Mouse (Mus musculus) cerebellum, postnatal 14 days (tissue): ENCODE data around the gene Ubtf.
"Not testable (repeated sequence)": the region's sequence is repeated elsewhere in the genome, so short reads cannot be mapped to it uniquely, and the experiment has no call there.

Experiments used
- DNase-seq, 2 experiments: peaks; one replicate each; pipeline ENCODE4 v3.0.0; 2021; ENCODE audit warnings: mixed read lengths in 2 of 2

Ubtf gene

DNA sequence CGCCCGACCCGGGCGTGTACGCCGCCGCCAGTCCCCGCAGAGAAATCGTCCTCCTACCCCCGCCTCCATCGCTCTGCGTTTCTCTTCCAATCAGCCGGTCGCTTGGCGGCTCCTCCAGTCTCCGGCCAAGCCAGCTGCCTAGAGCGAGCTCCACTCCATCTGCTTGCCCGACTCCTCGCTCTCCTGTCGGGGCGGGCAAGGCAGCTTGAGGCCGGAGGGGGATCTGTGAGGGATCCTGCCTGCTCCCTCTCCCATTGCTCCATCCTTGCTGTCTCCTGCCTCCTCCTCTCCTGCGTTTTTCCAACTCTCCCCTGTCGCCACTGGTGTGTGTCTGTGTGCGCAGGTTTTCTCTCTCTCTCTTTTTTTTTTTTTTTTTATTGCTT, at the start of gene Ubtf:
Gene Ubtf, minus strand, starts transcription at position 333 of the 383 bp plus-strand sequence.
- DNase-seq: peak; percentile 96

DNA sequence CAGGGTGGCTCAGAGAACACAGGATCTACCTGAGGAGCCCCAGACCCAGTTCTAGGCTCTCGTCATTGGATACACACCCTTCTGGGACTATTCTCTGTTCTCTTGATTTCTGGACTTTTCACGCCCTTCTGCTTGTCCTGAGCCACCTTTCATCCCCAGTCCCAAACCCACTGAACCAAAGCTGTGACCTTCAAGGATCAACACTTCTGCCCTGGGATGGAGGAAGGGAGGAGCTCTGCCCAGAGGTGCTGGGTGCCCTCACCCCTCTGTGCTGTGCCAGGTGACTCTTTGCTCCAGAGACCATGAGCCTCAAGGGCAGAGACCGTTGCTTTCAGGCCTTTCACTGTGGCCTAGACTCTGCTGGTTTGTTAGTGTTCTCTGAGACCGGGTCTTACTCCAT, 49.7 kb upstream of the Ubtf start:
- DNase-seq: no peak

DNA sequence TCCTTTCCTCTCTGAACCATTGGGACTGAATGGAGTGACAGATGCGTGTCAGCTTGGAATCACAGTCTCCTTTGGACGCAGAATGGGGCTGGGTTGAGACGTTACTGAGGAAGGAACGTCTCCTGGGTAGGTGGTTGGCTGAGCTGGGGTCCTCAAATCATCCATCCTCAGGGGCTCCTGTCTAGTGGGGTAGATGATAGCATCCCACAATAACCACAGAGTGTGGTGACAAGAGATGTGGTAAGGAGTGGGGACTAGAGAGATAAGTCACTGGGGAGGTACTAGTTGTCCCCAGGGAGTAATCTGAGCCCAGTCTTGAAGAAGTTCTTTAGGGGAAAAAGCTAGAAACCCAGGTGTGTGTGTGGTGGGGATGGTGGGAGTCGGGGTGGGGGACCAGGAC, 48.8 kb upstream of the Ubtf start:
- no peak for DNase-seq

DNA sequence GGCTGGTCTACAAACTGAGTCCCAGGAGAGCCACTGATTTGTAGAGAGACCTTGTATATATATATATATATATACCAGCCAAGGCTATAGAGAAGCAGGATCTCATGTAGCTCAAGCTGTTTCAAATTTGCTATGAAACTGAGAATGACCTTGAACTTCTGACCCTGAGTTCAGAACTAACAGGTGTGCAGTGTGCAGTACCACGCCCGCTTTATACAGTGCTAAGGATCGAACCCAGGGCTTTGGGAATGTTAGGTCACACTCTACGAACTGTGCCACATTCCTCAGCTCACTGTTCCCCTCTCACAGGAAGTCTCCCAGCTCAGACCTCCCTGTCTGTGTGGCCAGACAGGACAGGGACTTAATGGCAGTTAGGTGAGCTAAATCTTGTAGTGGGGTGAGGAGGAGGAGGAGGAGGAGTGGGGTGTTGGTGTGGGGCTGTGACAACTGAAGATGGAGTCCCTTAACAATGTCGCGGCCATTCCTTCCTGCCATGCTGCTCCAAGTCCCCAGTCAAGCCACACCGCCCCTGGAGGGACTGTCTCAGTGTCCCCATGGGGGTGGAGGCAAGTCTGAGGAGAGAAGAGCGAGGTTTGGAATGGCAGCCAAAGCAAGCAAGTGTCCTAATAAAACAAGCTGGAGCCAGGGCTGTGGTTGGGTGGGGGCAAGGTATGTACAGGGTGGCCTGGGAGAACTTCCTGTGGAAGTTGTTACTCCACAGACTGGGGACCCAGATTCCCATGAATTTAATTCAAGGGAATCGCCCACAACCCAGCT, 48.1 kb upstream of the Ubtf start:
- no peak for DNase-seq

DNA sequence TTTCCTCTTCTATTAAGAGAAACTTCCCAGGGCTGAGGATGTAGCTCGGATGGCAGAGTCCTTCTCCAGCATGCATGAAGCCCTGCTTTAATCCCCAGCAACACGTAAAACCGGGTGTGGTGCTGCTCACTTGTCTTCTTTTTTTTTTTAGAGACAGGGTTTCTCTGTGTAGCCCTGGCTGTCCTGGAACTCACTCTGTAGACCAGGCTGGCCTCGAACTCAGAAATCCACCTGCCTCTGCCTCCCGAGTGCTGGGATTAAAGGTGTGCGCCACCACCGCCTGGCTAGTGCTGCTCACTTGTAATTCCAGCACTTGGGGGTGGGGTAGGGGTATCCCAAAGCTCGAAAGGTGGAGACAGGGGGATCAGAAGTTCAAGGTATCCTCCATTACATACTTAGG, 46.6 kb upstream of the Ubtf start, which contains the start of gene Slc4a1:
Gene Slc4a1, minus strand, starts transcription at position 101 of the 400 bp plus-strand sequence.
- not testable (repeated sequence) for DNase-seq

DNA sequence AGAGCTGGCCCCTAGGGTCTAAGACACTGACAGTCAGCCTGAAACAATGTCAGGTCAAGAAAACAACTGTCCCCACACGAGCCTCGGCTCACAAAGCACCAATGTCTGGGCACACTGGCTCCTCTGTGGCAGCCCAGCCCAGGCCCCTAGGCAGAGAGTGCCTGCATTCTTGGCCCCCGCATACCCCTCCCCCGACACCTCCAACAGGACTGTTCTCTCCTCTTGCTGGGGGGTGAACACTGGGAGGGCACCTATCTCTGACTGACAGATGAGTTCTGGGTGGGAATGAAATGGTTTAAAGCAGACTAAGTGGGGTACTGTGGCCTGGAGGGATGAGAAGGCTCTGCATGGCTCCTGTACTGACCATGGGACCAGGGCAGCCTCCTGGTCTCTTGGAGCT, 46.2 kb upstream of the Ubtf start:
- DNase-seq: no peak

DNA sequence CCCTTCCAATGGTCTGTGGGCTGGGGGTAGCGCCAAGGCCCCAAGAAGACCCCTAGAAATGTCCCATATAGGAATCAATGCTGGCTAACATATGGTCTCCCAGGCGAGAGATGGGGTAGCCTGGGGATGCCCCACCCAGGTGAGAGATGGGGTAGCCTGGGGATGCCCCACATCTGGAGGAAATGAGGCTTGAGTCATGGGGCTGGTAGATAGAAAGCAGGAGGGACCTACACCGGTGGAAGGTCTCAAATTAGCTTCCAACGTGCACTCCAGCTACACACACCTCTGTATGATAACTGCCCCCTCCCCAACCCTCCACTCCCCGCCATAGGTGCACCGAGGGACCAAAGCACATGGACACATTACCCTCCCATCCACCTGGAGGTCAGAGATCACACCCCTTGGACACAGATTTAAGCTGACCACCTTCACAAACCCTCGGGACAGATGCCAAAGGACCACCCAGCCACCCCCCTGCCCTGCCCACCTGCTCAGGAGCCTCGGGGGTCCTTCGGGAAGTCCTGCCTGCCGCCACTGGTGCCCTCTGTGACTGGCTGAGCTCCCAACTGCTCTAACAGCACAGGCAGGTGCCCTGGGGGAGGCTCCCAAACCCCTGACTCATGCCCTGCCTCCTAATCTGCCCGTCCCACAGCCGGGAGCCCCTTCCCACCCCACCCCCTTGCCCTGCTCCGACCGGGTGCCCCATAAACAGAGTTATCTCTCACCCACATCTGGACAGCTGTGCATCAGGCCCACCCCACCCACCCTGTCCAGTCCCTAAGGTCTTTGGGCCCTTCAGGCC, 45.2 kb upstream of the Ubtf start:
- DNase-seq: no peak

DNA sequence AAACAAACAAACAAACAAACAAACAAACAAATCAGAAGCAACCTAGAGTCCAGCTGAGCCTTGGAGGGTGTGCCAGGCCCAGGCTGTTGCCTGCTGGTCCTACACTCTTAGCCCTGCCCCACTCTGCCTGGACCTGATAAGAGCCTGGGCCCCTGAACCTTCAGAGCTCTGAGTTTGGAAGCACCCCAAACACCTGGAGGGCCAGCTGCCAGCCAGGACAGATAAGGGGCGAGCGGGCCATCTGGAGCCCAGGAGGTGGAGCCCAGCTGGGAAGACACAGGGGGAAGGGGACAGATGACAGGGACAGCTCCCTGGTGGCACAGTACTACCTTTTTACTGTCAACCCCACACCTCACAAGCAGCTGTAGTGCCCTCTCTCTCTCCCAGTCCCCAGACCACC, 44.1 kb upstream of the Ubtf start:
- no peak for DNase-seq

DNA sequence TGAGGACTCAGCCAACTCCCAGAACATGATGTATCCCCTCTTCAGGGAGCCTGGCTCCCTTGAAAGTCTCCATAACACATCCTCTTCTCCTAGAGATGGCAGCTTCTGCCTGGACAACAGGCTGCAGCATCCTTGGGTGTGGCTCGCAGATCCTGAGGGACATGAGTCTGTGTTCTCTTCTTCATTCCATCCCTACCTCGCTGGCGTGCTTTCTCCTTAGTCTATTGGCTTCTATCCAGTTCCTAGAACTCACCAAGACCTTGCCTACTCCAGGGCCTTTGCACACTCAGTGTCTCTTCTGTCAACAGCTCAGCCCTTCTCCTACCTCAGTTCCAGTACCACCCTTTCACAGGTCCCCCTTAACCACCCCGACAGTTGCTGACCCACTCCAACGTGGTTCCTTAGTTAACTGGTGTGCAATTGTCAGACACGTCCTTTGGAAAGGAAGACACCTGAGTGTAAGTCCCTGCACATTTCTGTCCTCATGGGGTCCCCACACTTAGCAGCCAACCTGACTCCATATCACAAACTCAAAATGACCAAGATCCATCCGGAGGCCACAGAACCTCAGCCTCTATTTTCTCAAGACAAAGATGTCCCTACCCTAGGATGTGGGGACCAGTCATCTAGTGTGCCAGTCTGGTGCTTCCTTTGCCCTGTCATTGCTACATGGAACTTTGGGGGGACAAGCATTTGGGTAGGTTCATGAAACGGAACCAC, 42.4 kb upstream of the Ubtf start:
- DNase-seq: no peak

DNA sequence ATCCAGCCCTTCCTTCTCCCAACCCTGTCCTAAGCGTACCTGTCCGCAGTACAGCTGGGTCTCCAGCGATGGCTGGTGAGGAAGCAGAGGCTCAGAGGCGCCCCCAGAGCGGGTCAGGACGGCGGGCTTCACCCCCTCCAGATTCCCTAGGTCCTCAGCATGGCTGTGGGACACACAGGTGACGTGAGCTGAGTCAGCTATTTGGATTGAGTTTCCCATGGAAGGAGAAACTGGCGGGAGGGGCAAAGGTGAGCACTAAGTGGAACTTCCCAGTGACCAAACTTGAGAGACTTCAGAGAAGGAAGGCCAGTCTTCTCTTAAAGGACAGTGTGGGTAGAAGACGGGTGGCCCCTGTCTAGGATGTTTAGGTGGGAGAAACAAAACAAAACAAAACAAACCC, 38.8 kb upstream of the Ubtf start:
- DNase-seq: no peak

DNA sequence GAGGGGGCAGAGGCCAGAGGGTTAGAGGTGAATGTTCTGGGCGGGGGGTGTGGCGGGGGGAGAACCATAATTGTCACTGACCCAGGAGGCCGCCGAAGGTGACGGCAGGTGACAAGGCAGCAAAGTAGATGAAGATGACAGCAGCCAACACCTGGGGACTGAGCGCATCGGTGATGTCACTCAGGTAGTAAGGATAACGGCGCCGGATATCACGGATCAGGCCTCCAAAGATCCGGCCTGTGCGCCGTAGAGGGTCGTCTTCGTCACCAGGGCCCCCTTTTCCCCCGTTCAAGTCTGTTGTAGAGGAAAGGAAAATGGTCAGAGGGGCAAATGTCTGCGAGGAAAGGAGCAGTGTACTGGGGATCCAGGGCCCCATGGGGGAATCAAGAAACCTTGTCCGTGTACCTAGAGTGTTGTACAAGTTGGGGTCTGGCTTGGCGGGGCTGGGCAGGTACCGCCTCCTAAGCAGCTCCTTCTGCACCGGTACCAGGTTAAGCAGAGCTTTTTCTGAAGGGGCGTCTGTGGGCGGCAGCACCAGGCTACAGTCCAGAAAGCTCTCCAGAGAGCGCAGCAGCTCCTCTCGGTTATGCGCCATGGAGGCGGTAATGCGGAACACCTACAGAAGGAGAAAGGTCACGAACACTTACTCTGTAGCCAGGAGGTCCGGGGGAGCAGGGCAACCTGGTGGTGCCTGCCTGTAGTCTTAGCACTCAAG, 37.3 kb upstream of the Ubtf start:
- DNase-seq: no peak

DNA sequence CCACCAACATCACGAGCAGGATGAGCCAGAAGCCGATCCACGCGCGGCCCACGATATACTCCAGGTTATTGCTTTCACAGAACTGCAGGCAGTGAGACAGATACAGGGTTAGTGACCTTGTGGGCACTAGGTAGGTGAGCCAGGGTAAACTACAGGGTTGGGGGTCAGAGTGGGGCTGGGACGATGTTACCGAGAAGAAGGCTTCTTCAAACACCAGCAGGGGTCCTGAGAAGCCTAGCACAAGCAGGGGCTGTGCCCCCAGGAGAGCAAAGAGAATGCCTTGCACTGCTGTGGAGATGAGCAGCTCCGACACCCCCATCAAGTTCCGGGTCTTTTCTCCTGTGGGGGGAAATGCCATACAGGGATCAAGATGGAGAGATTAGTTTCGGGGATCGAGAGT, 36.6 kb upstream of the Ubtf start:
- DNase-seq: no peak

DNA sequence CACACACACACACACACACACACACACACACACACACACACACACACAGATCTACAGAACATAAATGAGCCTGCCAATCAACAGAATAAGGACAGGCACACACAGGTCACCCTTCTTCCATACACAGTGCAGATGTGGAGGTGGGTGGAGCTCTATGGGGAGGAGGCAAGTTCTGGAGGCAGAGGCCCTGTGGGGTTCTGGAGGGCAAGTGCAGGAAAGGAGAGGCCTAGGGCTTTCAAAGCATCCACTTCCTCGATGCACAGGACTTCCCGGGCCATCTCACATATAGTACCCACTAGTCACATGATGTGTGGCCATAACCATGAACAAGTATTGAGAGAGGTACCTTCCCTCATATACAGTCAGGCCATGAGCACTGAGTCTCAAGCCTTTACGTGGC, 36.0 kb upstream of the Ubtf start:
- no peak for DNase-seq

DNA sequence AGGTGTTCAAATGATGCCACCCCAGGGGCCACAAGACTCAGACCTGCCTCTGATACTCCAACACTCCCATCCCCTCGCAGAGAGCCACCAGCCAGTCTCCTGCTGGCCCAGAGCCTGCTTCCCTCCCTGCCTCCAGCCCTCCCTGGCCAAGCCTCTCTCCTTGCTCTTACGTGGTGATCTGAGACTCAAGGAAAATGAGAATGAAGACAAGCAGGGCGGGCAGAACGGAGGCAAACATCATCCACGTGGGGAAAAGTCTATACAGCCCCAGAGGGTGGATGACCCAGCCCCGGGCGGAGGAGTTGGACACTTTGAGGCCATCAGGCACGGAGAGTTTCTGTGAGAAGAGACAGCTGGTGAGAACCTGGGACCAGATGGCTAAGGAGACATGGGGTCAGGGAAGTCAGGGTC, 33.5 kb upstream of the Ubtf start:
- peak; percentile 74 to 78 for DNase-seq

DNA sequence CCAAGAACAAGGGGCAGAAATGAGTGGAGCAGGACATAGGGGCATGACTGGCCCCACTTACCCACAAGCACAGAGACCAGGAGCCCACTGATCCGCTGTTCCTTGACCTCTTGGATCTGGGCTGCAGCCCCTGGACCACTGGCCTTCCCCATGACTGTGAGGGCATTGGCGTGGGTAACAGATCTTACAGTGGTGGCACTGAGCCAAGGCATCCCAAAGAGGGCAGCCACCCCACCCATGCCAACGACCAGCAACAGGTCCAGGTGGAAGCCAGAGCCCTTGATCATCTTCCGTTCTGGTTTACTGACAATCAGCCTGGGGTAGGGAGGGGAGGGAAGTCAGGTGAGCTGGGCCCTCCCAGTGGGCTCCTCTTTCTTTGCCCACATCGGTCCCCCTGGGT, 32.8 kb upstream of the Ubtf start:
- peak in 1 of 2 experiments; percentile 46 for DNase-seq

DNA sequence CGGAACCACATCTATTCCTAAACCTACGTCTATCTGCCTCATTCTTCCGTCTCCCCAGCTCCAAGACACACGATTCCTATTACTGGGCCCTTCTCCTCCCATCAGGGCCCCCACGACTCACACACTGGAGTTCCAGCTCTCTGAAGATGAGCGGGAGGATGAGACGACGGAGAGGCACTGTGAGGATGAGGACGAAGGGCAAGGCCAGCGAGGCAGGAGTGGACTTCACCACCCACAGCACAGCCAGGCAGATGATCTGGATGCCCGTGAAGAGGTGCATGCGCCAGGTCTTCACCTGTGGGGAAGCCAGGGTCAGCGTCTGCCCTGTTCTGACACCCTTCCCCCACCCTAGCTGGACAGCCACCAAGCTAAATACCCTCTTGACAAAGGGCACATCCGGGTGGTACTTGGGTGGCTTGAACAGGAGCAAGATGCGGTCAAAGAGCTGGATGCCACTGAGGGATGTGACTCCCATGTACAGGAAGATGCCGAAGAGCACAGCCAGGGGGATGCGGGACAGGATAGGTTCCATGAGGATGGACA, 31.5 kb upstream of the Ubtf start:
- no peak for DNase-seq

DNA sequence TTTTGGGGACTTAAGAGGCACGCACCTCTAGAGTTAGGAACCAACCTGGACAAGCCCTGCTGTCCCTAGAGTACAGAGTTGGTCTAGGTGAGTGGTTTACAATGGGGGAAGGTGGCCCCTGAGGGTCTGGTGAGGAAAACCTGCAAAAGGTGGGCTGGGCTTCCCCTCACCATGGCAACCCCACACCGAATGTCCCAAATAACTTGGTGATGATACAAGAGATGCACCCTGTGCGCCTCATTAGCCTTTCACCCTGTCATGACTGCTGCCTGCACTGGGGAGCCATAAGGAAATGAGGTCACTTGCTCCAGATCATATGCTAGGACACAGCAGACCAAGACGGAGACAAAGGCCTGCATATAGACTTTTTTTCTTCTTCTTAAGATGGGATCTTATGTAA, 30.9 kb upstream of the Ubtf start:
- DNase-seq: no peak

DNA sequence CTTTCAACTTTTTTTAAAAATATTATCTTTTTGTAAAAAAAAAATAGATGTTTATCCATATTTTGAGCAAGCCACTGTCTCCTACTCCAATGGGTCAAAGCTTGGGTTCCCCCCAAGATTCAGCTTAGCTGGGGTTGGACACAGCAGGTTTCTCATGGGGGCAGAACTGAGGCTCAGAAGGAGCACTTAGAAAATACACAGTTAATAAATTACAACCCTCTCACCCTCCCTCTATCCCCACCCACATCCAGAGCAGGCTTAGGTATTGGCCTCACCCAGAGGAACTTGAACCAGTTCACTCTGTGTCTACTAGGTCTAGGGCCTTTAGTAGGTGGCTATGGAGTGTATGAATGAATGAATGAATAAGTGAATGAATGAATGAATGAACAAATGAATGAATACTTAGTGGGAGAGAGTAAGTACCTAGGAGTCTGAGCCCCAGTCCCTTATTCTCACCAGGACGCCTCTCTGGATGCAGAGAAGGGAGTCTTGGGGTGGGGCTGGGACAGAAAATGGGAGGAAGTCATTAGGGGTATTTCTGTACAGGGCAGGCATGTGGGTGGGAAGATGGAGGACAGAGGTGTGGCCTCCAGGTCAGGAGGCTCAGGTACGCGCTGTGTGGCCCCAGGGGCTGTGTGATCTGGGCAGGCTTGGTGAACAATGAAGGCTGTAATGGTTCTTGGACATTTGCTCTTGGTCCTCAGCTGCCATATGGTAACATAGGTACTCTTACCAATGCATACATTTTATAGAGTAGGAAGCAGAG, 29.8 kb upstream of the Ubtf start:
- no peak for DNase-seq

DNA sequence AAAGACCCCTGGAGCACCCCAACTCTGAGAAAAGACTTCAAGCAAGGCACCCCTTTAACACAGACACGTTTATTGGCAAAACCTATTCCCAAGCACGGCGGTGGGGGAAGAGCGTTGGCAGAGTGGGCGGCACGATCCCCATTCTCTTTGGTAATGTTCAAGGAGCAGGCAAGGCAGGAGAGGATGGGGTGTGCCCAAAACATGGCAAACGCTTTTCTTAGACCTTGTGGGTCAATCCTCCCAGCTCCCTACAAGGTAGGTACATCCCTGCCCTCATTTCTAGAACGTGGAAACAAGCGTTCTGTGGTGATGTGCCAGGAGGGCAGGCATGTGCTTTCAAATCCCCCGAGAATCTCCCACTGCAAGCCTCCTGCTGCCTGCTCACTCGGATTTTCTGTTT, 29.2 kb upstream of the Ubtf start:
- no peak for DNase-seq

DNA sequence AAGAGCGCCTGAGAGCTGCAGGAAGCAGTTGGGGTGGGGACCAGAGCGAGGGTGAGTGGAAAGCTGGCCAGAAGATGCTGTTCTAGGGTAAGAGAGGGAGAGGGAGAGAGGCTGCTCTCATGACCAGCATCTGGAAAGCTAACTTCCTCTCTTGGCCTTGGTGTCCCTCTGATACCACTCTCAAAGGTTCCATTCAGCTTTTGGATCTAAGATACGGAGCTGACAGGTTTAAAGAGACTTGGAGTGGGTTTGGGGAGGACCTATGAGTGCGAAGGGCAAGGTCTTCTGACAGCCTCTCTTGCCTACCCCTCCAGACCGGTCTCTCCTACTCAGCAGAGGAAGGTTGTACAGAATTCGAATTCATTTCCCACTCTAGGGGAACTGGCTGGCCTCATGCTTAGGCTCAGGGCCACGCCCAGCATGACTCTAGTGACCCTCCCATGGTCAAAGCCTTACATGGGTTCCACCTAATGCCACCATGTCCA, 28.6 kb upstream of the Ubtf start:
- DNase-seq: no peak

DNA sequence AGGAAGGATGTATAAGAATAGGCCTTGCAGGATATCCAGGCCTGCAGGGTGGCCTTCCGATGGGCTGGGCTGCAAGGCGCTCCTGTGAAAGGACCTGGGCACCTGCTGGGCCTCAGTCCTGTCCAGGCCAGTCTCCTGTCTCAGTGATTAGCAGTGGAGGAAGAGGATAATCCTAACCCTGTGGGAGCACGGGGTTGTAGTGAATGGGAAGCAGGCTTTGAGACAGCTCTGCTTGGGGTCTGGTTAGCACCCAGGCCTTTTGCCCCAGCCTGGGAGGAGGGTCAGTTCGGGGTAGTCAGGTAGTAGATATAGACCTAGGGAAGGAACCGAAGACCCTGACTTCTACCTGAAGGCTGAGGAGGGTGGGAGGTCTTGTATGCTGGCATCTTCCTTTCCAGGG, 28.1 kb upstream of the Ubtf start:
- DNase-seq: no peak

DNA sequence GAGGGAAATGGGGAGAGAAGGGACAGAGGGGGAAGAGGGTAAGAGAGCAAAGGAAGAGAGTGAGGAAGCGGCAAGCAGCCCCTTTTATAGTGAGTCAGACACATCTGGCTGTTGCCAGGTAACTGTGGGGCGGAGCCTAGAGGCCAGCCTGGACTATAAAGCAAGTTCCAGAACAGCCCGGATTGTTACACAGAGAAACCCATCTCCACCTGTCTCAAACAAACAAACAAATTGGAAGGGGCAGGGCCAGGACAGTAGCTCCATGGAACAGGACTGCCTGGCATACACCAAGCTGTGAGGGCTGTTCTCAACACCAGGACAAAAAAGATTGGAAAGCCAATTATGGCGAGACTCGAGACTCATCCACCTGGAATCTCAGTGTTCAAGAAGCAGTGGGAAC, 27.4 kb upstream of the Ubtf start:
- DNase-seq: no peak
